17 mouse cellular contexts compared by ENCODE assay signal in the genomic region with DNA sequence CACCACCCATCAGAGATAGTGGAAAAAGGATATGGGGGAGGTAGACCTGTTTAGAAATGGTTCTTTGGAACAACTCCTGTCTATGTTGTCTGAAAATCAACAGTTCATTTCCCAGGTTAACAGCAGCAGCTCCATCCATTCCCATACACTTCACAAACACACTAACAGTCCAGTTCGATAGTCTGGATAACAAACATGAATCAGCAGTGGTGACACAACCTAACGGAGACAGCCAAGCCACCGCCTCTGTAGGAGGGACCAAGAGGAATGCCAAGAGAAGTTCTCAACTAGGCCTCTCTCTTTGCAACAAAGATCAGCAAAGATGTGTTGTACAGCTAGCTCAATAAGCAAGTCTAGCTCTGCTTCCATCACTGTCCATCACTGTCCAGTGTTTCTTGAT. TPM values are rescaled to one million over a fixed set of nuclear protein-coding genes. Genes with fewer than 3 reads are reported as not detected.
DNase-seq lines count a peak whose midpoint lies in the region; ATAC-seq and TF ChIP-seq lines count a peak whose summit lies in the region.
"Had no signal": no experiment of that assay in that cellular context is flagged by ENCODE, and none has a peak within 500 bp of the region (broad histone marks: within the 10 kb centered on the region; RNA-seq: fewer than 3 reads in every experiment).

No protein-coding gene starts in this region.

- peak overlapping the region; percentile 99 for H3K4me2 ChIP-seq in heart, embryonic 13.5 days
- H3K4me2 ChIP-seq in midbrain, postnatal 0 days (ENCODE audit: low read depth, low read length, poor library complexity, severe bottlenecking): no peak overlapping the region
- H3K4me2 ChIP-seq in liver, embryonic 14.5 days (ENCODE audit: low read depth): peak overlapping the region; percentile 100

- 80% methylated on average over 3 of the region's 3 CpGs for WGBS in heart, embryonic 13.5 days
- 90% methylated on average over 3 of the region's 3 CpGs for WGBS in midbrain, embryonic 10.5 days
- 92% methylated on average over 3 of the region's 3 CpGs for WGBS in midbrain, postnatal 0 days
- WGBS in embryonic facial prominence, embryonic 10.5 days: 90% methylated on average over 3 of the region's 3 CpGs
- WGBS in liver, embryonic 14.5 days (ENCODE audit: insufficient replicate concordance): 62% methylated on average over 3 of the region's 3 CpGs

- H3K9ac ChIP-seq in heart, embryonic 13.5 days: no peak overlapping the region
- H3K9ac ChIP-seq in midbrain, postnatal 0 days (replicated peaks; ENCODE audit: low read length, poor library complexity, severe bottlenecking): no peak overlapping the region
- no peak overlapping the region for H3K9ac ChIP-seq in liver, embryonic 14.5 days (replicated peaks)

- H3K27ac ChIP-seq in heart, embryonic 13.5 days (replicated peaks): no peak overlapping the region
- H3K27ac ChIP-seq in midbrain, embryonic 10.5 days (replicated peaks): no peak overlapping the region
- no peak overlapping the region for H3K27ac ChIP-seq in midbrain, postnatal 0 days (ENCODE audit: low read depth, low read length)
- H3K27ac ChIP-seq in embryonic facial prominence, embryonic 10.5 days (replicated peaks): no peak overlapping the region
- no peak overlapping the region for H3K27ac ChIP-seq in liver, embryonic 14.5 days

- no peak for DNase-seq in heart, postnatal 10 days
- no peak for DNase-seq in midbrain, embryonic 10.5 days (ENCODE audit: low spot score)
- no peak for DNase-seq in midbrain, postnatal 0 days (ENCODE audit: low spot score)
- no peak for DNase-seq in embryonic facial prominence, embryonic 10.5 days (ENCODE audit: low spot score)
- no peak for DNase-seq in liver, embryonic 14.5 days (ENCODE audit: low read depth in 3 of 3, low spot score in 3 of 3)
- no peak for DNase-seq in urinary bladder, postnatal 4 days (ENCODE audit: low spot score in 2 of 2)
- DNase-seq: cerebellum, adult 18-20 months; lung, adult 2 months; right cerebral cortex, postnatal 25 days; thymus, adult 2 months had no signal

- H3K27me3 ChIP-seq in heart, embryonic 13.5 days (replicated peaks): no peaks in the 10 kb centered on the region
- H3K27me3 ChIP-seq in midbrain, embryonic 10.5 days (ENCODE audit: low read depth, poor library complexity, severe bottlenecking): no peaks in the 10 kb centered on the region
- H3K27me3 ChIP-seq in midbrain, postnatal 0 days (ENCODE audit: insufficient read depth, low read length): no peaks in the 10 kb centered on the region
- H3K27me3 ChIP-seq in embryonic facial prominence, embryonic 10.5 days (replicated peaks; ENCODE audit: low read depth, poor library complexity, severe bottlenecking): no peaks in the 10 kb centered on the region
- no peaks in the 10 kb centered on the region for H3K27me3 ChIP-seq in liver, embryonic 14.5 days (ENCODE audit: control insufficient read depth, insufficient read depth, low read length)
- H3K27me3 ChIP-seq: CH12.LX had no signal

- 0 out of 2 replicates have a peak, but pooled peaks cover 3% of the 10 kb centered on the region for H3K36me3 ChIP-seq in heart, embryonic 13.5 days
- H3K36me3 ChIP-seq in midbrain, embryonic 10.5 days: peaks cover 10% of the 10 kb centered on the region
- no peaks in the 10 kb centered on the region for H3K36me3 ChIP-seq in midbrain, postnatal 0 days (ENCODE audit: insufficient read depth, low read length)
- H3K36me3 ChIP-seq in embryonic facial prominence, embryonic 10.5 days (replicated peaks): peaks cover 14% of the 10 kb centered on the region
- no peaks in the 10 kb centered on the region for H3K36me3 ChIP-seq in liver, embryonic 14.5 days (replicated peaks; ENCODE audit: control insufficient read depth, insufficient read depth, low read depth)

- intact Hi-C loops in heart, postnatal 10 days (cut with DNase I): no loop called here

- TF ChIP-seq EP300 in liver, embryonic 14.5 days (IDR thresholded peaks at IDR 0.05; ENCODE audit: low read depth): no peak

- no peak for TF ChIP-seq CTCF in midbrain, postnatal 0 days (IDR thresholded peaks at IDR 0.05)
- TF ChIP-seq CTCF in liver, embryonic 14.5 days (IDR thresholded peaks at IDR 0.05; ENCODE audit: low read depth): no peak

- H3K4me3 ChIP-seq in heart, embryonic 13.5 days: no peak overlapping the region; the same call in 1 of the 2 replicates
- H3K4me3 ChIP-seq in midbrain, embryonic 10.5 days: peak overlapping the region; percentile 77; the same call in 1 of the 2 replicates
- no peak overlapping the region for H3K4me3 ChIP-seq in midbrain, postnatal 0 days (ENCODE audit: low read depth, low read length)
- peak overlapping the region; percentile 87 for H3K4me3 ChIP-seq in embryonic facial prominence, embryonic 10.5 days
- no peak overlapping the region for H3K4me3 ChIP-seq in liver, embryonic 14.5 days (ENCODE audit: insufficient read depth in 1 of 2, low read depth in 2 of 2, low read length in 2 of 2)

- no peak for ATAC-seq in heart, embryonic 13.5 days (ENCODE audit: extremely low read depth, insufficient number of reproducible peaks, low FRiP score, low TSS enrichment)
- ATAC-seq in midbrain, postnatal 0 days (ENCODE audit: low FRiP score): no peak
- no peak for ATAC-seq in liver, embryonic 14.5 days (ENCODE audit: insufficient read depth)
- ATAC-seq: inflammation-experienced regulatory T-cells, adult 6 months had no signal

- peaks cover 40% of the 10 kb centered on the region for H3K4me1 ChIP-seq in heart, embryonic 13.5 days
- H3K4me1 ChIP-seq in midbrain, embryonic 10.5 days: peaks cover 35% of the 10 kb centered on the region
- H3K4me1 ChIP-seq in midbrain, postnatal 0 days (ENCODE audit: insufficient read depth, low read length): peaks cover 10% of the 10 kb centered on the region
- peaks cover 33% of the 10 kb centered on the region for H3K4me1 ChIP-seq in embryonic facial prominence, embryonic 10.5 days
- H3K4me1 ChIP-seq in liver, embryonic 14.5 days (replicated peaks; ENCODE audit: control insufficient read depth in 2 of 2, insufficient read depth in 2 of 2, low read length in 1 of 2): peaks cover 4 to 15% of the 10 kb centered on the region in 2 experiments

- no peaks in the 10 kb centered on the region for H3K9me3 ChIP-seq in heart, embryonic 13.5 days
- H3K9me3 ChIP-seq in midbrain, embryonic 10.5 days (replicated peaks): no peaks in the 10 kb centered on the region
- no peaks in the 10 kb centered on the region for H3K9me3 ChIP-seq in midbrain, postnatal 0 days (ENCODE audit: low read length)
- no peaks in the 10 kb centered on the region for H3K9me3 ChIP-seq in embryonic facial prominence, embryonic 10.5 days
- H3K9me3 ChIP-seq in liver, embryonic 14.5 days (ENCODE audit: control insufficient read depth, low read length): no peaks in the 10 kb centered on the region

RNA-seq across cellular contexts. Expression of gene Atad3a, which starts 1.5 kb away (rescaled TPM):
- 87.7 and 93.2 TPM in 2 replicates for polyA plus RNA-seq in heart, embryonic 13.5 days (2015; fragmentation: Nextera tagmentation; extraction: Ambion mirVana)
- 10 to 100 TPM; 67.1 to 73.1 TPM for total RNA-seq in heart, postnatal 10 days (2021)
- polyA plus RNA-seq in midbrain, embryonic 10.5 days (2016; fragmentation: Nextera tagmentation; extraction: Ambion mirVana): 115 and 129 TPM in 2 replicates
- 52.6 and 69.1 TPM in 2 replicates for total RNA-seq in midbrain, postnatal 0 days (2014; rRNA removed)
- 65.9 and 69.9 TPM in 2 replicates for polyA plus RNA-seq in midbrain, postnatal 0 days (2015; fragmentation: Nextera tagmentation; extraction: Ambion mirVana)
- polyA plus RNA-seq in embryonic facial prominence, embryonic 10.5 days (2016; fragmentation: Nextera tagmentation; extraction: Ambion mirVana): 132 and 137 TPM in 2 replicates
- polyA plus RNA-seq in liver, embryonic 14.5 days (2012; rRNA removed): 28.7 and 41.8 TPM in 2 replicates
- 31.2 and 38.7 TPM in 2 replicates for polyA plus RNA-seq in liver, embryonic 14.5 days (2014; fragmentation: Nextera tagmentation; extraction: Ambion mirVana)

RNA-seq across cellular contexts. Expression of gene Vwa1, which starts 12.1 kb away (rescaled TPM):
- polyA plus RNA-seq in heart, embryonic 13.5 days (2015; fragmentation: Nextera tagmentation; extraction: Ambion mirVana): 3.5 and 3.7 TPM in 2 replicates
- total RNA-seq in heart, postnatal 10 days (2021): 10 to 100 TPM; 14.0 to 15.8 TPM
- 12.2 and 13.1 TPM in 2 replicates for polyA plus RNA-seq in midbrain, embryonic 10.5 days (2016; fragmentation: Nextera tagmentation; extraction: Ambion mirVana)
- 42.1 and 42.5 TPM in 2 replicates for total RNA-seq in midbrain, postnatal 0 days (2014; rRNA removed)
- 25.5 and 28.7 TPM in 2 replicates for polyA plus RNA-seq in midbrain, postnatal 0 days (2015; fragmentation: Nextera tagmentation; extraction: Ambion mirVana)
- 8.6 and 9.3 TPM in 2 replicates for polyA plus RNA-seq in embryonic facial prominence, embryonic 10.5 days (2016; fragmentation: Nextera tagmentation; extraction: Ambion mirVana)
- polyA plus RNA-seq in liver, embryonic 14.5 days (2012; rRNA removed): 0.13 and 0.15 TPM in 2 replicates
- polyA plus RNA-seq in liver, embryonic 14.5 days (2014; fragmentation: Nextera tagmentation; extraction: Ambion mirVana): 0.14 and 0.19 TPM in 2 replicates

RNA-seq across cellular contexts. Expression of gene Tmem88b, which starts 23.3 kb away (rescaled TPM):
- polyA plus RNA-seq in heart, embryonic 13.5 days (2015; fragmentation: Nextera tagmentation; extraction: Ambion mirVana): 4.2 and 5.3 TPM in 2 replicates
- 1 to 10 TPM; 2.0 to 2.3 TPM for total RNA-seq in heart, postnatal 10 days (2021)
- 0.31 and 0.45 TPM in 2 replicates for polyA plus RNA-seq in midbrain, embryonic 10.5 days (2016; fragmentation: Nextera tagmentation; extraction: Ambion mirVana)
- 0.66 and 1.6 TPM in 2 replicates for total RNA-seq in midbrain, postnatal 0 days (2014; rRNA removed)
- 0.56 and 0.65 TPM in 2 replicates for polyA plus RNA-seq in midbrain, postnatal 0 days (2015; fragmentation: Nextera tagmentation; extraction: Ambion mirVana)
- 0.59 and 0.61 TPM in 2 replicates for polyA plus RNA-seq in embryonic facial prominence, embryonic 10.5 days (2016; fragmentation: Nextera tagmentation; extraction: Ambion mirVana)
- polyA plus RNA-seq in liver, embryonic 14.5 days (2012; rRNA removed): 0.28 and 0.32 TPM in 2 replicates
- polyA plus RNA-seq in liver, embryonic 14.5 days (2014; fragmentation: Nextera tagmentation; extraction: Ambion mirVana): 0.04 and 0.11 TPM in 2 replicates
- polyA plus RNA-seq: inflammation-experienced regulatory T-cells, adult 6 months; macrophage had no signal

RNA-seq across cellular contexts. Expression of gene Tmem240, which starts 27.8 kb away (rescaled TPM):
- polyA plus RNA-seq in heart, embryonic 13.5 days (2015; fragmentation: Nextera tagmentation; extraction: Ambion mirVana): 0.46 and 0.51 TPM in 2 replicates
- under 1 TPM; 0.47 to 0.69 TPM for total RNA-seq in heart, postnatal 10 days (2021)
- polyA plus RNA-seq in midbrain, embryonic 10.5 days (2016; fragmentation: Nextera tagmentation; extraction: Ambion mirVana): 0.65 and 1.2 TPM in 2 replicates
- total RNA-seq in midbrain, postnatal 0 days (2014; rRNA removed): 51.0 and 78.0 TPM in 2 replicates
- polyA plus RNA-seq in midbrain, postnatal 0 days (2015; fragmentation: Nextera tagmentation; extraction: Ambion mirVana): 34.9 and 37.9 TPM in 2 replicates
- polyA plus RNA-seq in embryonic facial prominence, embryonic 10.5 days (2016; fragmentation: Nextera tagmentation; extraction: Ambion mirVana): 0.53 and 0.79 TPM in 2 replicates
- 0.06 and 0.17 TPM in 2 replicates for polyA plus RNA-seq in liver, embryonic 14.5 days (2012; rRNA removed)
- polyA plus RNA-seq in liver, embryonic 14.5 days (2014; fragmentation: Nextera tagmentation; extraction: Ambion mirVana): 0.06 TPM in 1 of 2 replicates, not detected in the other

RNA-seq across cellular contexts. Expression of gene Ankrd65, which starts 27.9 kb away (rescaled TPM):
- polyA plus RNA-seq in heart, embryonic 13.5 days (2015; fragmentation: Nextera tagmentation; extraction: Ambion mirVana): not detected in 2 replicates
- not detected for total RNA-seq in heart, postnatal 10 days (2021)
- polyA plus RNA-seq in midbrain, embryonic 10.5 days (2016; fragmentation: Nextera tagmentation; extraction: Ambion mirVana): not detected in 2 replicates
- total RNA-seq in midbrain, postnatal 0 days (2014; rRNA removed): not detected in 2 replicates
- not detected in 2 replicates for polyA plus RNA-seq in midbrain, postnatal 0 days (2015; fragmentation: Nextera tagmentation; extraction: Ambion mirVana)
- 0.20 TPM in 1 of 2 replicates, not detected in the other for polyA plus RNA-seq in embryonic facial prominence, embryonic 10.5 days (2016; fragmentation: Nextera tagmentation; extraction: Ambion mirVana)
- 0.02 and 0.03 TPM in 2 replicates for polyA plus RNA-seq in liver, embryonic 14.5 days (2012; rRNA removed)
- polyA plus RNA-seq in liver, embryonic 14.5 days (2014; fragmentation: Nextera tagmentation; extraction: Ambion mirVana): not detected in 2 replicates
- total RNA-seq: CH12.LX; layer of hippocampus, adult 8-10 months had no signal
- polyA plus RNA-seq: brain, embryonic 14.5 days; heart, postnatal 0 days; inflammation-experienced regulatory T-cells, adult 6 months; macrophage had no signal

Comparison
In these comparisons a context has a peak if more than half of its experiments do, and no peak if none do; other contexts are left out.
1. H3K4me3 ChIP-seq: peak in midbrain, embryonic 10.5 days (single experiment) and embryonic facial prominence, embryonic 10.5 days (single experiment); none in heart, embryonic 13.5 days (single experiment), midbrain, postnatal 0 days (single experiment) and liver, embryonic 14.5 days (0 of 2).